Mouse (Mus musculus) mature B cell (primary cell): ENCODE measurements around the gene Habp2.

ENCODE experiments used
- in situ Hi-C: fragments of 300-500 bp; cut with MboI; formaldehyde crosslinking; loops from 2 replicates; pipeline ENCODE4 v1.14.3; 2019

Habp2 gene

DNA sequence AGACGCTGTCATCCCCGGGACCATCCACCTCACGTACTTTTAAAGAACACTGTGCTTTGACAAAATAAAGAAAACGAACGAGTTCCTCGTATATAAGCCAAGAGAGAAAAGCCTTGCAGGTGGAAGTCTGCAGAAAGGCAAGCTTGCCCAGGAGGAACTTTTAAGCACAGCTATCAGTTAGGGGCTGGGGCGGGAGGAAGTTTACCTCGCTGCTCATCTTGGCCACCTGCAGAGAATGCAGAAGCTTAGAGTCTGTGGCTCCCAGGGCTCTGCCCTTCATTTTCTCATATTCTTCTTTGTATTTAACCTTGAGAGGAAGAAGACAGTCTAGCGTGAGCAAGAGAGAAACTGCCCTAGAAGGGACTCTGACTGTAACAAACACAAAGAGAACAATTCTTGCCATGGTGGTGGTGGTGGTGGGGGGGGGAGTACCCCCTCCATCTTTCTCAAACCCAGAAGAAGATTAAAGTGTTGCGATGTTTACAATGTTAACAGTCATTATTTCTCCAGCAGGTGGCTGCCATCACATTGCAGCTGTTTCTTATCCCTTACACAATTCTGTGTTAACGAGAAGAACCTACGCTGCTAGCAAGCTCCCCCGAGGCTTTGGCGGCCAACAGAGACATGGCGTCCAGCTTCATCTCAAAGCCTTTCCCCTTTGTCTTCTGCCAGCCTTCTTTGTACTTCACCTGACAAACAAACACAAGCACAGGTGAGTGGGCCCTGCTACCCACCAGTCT, 77.0 kb downstream of the Habp2 start:
- in situ Hi-C loops: no loop called here

DNA sequence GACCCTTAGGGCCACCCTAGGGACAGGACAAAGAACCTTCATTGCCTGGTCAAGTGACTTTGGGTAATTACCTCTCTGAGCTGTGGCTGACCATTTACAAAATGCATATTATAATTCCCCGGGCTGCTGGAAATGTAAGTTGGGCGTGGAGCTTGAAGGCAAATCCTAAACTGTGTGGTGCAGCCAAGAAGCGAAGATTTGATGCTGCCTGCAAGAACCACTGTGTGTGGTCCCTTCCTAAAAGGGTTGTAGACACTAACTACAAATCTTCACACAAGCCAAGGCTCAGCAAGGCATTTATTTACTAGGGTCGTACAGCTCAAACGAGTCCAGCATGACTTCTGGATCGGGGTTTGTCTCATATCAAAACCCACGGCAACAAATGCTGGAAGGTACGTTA, 77.6 kb downstream of the Habp2 start:
- in situ Hi-C loops: no loop called here

DNA sequence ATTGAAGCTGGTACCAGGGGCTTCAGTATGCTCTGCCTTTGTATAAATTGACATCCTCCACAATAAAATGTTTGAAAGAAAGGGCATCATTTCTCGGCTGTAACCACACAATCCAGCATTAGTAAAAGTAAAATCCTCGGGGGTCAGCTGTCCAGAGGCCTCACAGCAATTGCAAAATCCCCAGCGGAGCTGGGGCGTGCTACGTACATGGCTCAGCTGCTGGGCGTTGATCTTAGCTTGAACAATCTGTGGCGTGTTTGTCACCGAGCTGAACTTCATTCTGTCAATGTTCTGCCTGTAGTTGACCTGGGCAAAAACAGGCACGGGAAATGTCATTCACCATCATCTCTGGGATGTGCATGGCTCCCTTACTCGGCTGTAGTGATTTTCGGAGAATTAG, 79.2 kb downstream of the Habp2 start:
- in situ Hi-C loops: no loop called here

DNA sequence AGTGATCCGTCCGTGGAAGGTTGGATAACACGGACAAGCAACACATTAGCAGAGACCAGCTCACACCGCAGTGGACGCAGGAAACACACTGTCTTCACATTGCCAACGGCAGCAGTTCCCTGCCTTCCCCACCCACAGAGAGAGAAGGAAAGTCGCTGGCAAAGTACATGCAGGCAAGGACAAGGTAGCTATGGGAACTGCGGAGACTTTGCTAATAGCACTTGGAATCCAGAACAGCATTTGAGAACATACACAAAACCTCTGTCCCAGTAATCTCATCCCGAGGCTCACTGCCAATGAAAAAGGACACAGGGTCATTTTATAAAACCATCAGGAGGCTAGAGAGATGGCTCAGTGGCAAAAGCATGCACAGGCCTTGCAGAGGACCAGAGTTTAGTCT, 79.7 kb downstream of the Habp2 start:
- in situ Hi-C loops: no loop called here

DNA sequence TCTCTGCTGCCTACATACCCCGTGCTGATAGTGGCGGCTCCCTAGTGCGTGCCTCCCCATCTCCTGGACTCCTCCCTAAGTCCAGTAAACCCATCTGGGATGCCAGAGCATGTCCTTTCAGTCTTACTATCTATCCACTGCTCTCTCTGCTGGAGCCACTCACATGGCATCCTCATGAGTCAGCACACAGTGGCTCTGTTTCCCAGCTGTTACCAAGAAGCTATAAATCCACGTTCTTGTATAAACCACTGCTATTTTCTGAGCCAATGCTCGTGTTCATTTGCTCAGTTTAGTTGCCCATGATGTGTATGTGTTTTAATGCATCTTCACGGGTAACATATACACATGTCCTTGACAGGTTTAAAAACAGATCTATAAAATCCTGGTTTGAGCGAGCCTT, 80.8 kb downstream of the Habp2 start:
- in situ Hi-C loops: no loop called here

DNA sequence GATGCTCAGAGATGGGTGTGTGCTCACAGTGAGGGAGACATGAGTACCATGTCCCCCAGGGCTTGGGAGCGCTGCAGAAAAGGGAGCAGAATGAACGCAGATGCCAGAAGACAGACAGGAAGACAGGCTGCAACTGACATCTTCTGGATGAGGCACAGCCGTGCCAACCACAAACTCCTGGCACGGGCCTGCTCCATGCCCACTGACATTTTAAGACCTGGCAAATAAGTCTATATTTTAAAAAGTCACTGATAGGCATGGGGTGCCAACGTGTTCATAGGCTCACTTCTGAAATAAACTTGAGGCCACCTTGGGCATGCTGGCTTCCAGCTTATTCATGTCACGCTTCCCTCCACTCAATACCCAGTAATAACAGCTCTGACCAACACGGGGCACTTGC, 82.0 kb downstream of the Habp2 start:
- in situ Hi-C loops: no loop called here
